Mouse (Mus musculus) erythroblast, embryonic 14.5 days (primary cell): ENCODE measurements around the gene Invs.

ENCODE experiments used
- GATA1 ChIP-seq: IDR thresholded peaks from 2 replicates; pipeline ENCODE4 v1.6.1; 2012; ENCODE audit warnings: low read length, inconsistent platforms, mixed read lengths
- TAL1 ChIP-seq: IDR thresholded peaks from 3 replicates; pipeline ENCODE4 v1.6.1; 2012; ENCODE audit warnings: low read length, inconsistent platforms, mixed read lengths

DNA sequence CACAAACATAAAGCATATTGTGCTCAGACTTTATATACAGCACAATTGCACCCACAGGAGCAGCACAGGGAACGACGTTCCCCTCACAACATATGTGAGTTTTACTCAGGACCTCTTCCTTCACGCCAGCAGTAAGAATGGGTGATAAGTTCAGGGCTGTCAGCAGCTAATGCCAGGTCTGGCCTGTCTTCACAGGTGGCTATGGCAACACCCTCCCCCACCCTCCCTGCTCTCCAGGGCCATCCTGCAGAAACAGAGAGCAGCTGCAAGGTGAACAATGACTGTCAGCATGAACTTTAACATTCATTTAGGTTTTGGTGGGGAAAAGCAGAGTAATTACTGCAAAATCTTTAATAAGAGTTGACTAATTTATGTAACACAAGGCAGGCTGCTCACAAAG, 147.9 kb downstream of the Invs start:
- no peak for TF ChIP-seq GATA1
- no peak for TF ChIP-seq TAL1
